Mouse (Mus musculus): Measurements from ENCODE around the gene 1700011M02Rik. TPM values are rescaled to one million over a fixed set of nuclear protein-coding genes. Genes with fewer than 3 reads are reported as not detected.
A peak's percentile ranks its signal among the peaks of the same experiment; 100 is the strongest.
"Not testable (repeated sequence)": the region's sequence is repeated elsewhere in the genome, so short reads cannot be mapped to it uniquely, and the experiment has no call there.

The 1700011M02Rik gene
- not detected for polyA plus RNA-seq (2017; shearing (Covaris generic))

- not testable (repeated sequence) for ATAC-seq
These were observed at the start of gene 1700011M02Rik, which contains the start of gene Dmrtc1a for GRCm38 (mm10) chrX:102908587-102908986. TSS of gene 1700011M02Rik (plus strand) at chrX:102908905. TSS of gene Dmrtc1a (minus strand) at chrX:102908687.

DNA sequence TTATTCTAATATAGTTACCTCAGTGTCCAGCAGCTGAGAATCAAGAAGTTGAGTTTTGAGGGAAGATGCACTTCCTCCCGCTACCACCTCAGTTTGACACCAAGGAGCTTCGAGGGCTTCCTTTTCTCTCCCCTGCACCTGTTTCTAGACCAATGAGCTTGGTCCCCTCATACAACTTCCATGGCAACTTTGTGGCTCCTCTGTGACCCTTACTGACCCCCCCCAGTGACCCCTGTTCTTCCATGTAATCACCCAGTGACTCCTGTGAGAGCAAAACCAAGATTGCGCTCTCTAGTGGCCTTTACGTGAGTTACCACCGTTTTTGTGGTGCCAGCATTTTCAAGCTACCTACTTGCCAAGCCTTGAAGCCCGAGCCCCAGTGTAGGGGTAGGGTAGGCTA lies 40.8 kb upstream of the 1700011M02Rik start, which contains the start of gene 1700031F05Rik:
Gene 1700031F05Rik (minus strand): TSS at position 101 of the 400 bp plus-strand sequence.
- no peak for ATAC-seq

- not testable (repeated sequence) for ATAC-seq
These were observed 6.1 kb downstream of the 1700011M02Rik start for GRCm38 (mm10) chrX:102914823-102915222.

GRCm38 (mm10) chrX:102926707-102927106 lies 18.0 kb downstream of the 1700011M02Rik start:
- not testable (repeated sequence) for ATAC-seq

GRCm38 (mm10) chrX:102928072-102928471 lies 19.4 kb downstream of the 1700011M02Rik start, which contains the start of gene 1700018G05Rik:
TSS of gene 1700018G05Rik (plus strand) at chrX:102928372.
- not testable (repeated sequence) for ATAC-seq

DNA sequence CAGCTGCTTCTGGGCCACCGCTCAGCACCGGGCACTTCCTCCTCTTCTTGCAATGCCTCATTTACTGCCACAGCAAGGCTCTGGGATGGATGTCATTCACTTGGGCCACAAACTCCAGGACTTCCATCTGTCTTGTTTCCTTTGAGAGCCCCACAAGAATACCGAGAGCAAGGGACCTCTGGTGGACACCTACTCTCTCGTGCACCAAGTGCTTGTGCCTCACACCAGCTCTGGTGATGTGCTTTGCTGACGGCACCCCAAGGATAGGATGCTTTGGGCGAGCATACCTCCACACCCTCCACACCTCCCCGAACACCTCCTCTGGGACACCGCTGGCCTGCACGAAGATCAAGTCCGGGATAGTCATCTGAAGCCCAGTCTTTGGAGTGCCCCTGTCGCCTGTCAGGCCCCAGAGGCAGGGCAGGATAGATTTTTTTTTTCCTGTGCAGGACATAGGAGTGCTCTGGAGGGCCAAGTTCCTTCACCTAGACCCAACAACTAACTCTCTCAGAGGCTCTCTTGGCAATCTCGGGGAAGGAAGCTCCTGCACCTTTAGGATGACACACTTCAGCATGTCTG lies 24.4 kb downstream of the 1700011M02Rik start:
- no peak for ATAC-seq

- peak; percentile 32 for ATAC-seq
These were observed 25.1 kb downstream of the 1700011M02Rik start for GRCm38 (mm10) chrX:102933571-102934394.

GRCm38 (mm10) chrX:102934395-102934764 lies 25.7 kb downstream of the 1700011M02Rik start:
- ATAC-seq: no peak

DNA sequence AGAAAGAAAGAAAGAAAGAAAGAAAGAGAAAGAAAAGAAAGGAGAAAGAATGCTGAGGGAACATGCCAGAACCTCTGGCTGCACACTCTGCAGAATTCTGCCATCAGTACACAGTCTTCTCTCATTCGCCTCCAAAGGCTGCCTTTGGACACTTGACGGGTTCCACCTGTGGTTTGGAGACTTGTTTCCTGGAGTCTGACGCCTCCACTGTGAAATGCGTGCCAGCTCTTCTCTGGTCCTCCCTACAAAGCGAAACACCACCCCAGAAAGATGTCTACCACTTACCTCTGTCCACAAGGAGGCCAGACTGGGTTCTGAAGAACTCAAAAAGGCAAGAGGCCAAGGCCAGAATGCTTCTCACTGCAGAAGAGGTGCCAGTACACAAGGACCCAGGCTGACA lies 28.0 kb downstream of the 1700011M02Rik start:
- no peak for ATAC-seq

- ATAC-seq: not testable (repeated sequence)
These were observed 41.4 kb downstream of the 1700011M02Rik start for GRCm38 (mm10) chrX:102950136-102950535.

- ATAC-seq: no peak
These were observed 50.2 kb downstream of the 1700011M02Rik start for GRCm38 (mm10) chrX:102958917-102959316.

Other genes with a start within 250 kb of the 1700011M02Rik start
- gene Gm3880, start 221.9 kb upstream of the 1700011M02Rik start, polyA plus RNA-seq (2017; shearing (Covaris generic)): not detected
- gene Gm9112, start 201.3 kb upstream of the 1700011M02Rik start, polyA plus RNA-seq (2017; shearing (Covaris generic)): not detected
- gene Dmrtc1b, start 201.0 kb upstream of the 1700011M02Rik start, polyA plus RNA-seq (2017; shearing (Covaris generic)): not detected
- gene Dmrtc1c1, start 105.9 kb upstream of the 1700011M02Rik start, polyA plus RNA-seq (2017; shearing (Covaris generic)): not detected
- gene Dmrtc1c2, start 54.3 kb upstream of the 1700011M02Rik start, polyA plus RNA-seq (2017; shearing (Covaris generic)): not detected
- under 1 TPM in 1 of 2 experiments, not detected in 1; 0.33 TPM for gene 1700031F05Rik, start 40.9 kb upstream of the 1700011M02Rik start, polyA plus RNA-seq (2017; shearing (Covaris generic))
- gene Dmrtc1a, start 218 bp upstream of the 1700011M02Rik start, polyA plus RNA-seq (2017; shearing (Covaris generic)): not detected
- gene 1700018G05Rik, start 19.5 kb downstream of the 1700011M02Rik start, polyA plus RNA-seq (2017; shearing (Covaris generic)): not detected

Data from activated CD4-positive, CD25-positive, alpha-beta regulatory T cell, adult 4 months (primary cell).